Mouse (Mus musculus) stomach, embryonic 16.5 days (tissue): ENCODE data around the gene Dnah7c. TPM values are rescaled to one million over a fixed set of nuclear protein-coding genes. Genes with fewer than 3 reads are reported as not detected.
"Not testable (repeated sequence)": the region's sequence is repeated elsewhere in the genome, so short reads cannot be mapped to it uniquely, and the experiment has no call there.

ENCODE experiments used
- ATAC-seq: fragments of 200-750 bp; cut with Nextera tagmentation; 2 replicates; pipeline ENCODE4 v1.8.0; 2017; ENCODE audit warnings: moderate number of reproducible peaks, moderate TSS enrichment; ENCODE audit not compliant: insufficient read depth, low FRiP score
- H3K27ac ChIP-seq: fragments of 300-500 bp; sonication (generic); 2 replicates; pipeline ENCODE4 v1.5.1; 2014; ENCODE audit warnings: low read length
- H3K27me3 ChIP-seq: fragments of 300-500 bp; sonication (generic); 2 replicates; pipeline ENCODE4 v1.6.1; 2014; ENCODE audit warnings: low read length, control low read depth, mixed read lengths; ENCODE audit not compliant: control insufficient read depth, insufficient read depth
- H3K36me3 ChIP-seq: fragments of 300-500 bp; sonication (generic); 2 replicates; pipeline ENCODE4 v1.6.1; 2014; ENCODE audit warnings: low read length; ENCODE audit not compliant: control insufficient read depth, insufficient read depth
- H3K4me1 ChIP-seq: fragments of 300-500 bp; sonication (generic); 2 replicates; pipeline ENCODE4 v1.6.1; 2014; ENCODE audit warnings: low read length, control low read depth, mixed read lengths; ENCODE audit not compliant: control insufficient read depth, insufficient read depth
- H3K4me2 ChIP-seq: fragments of 300-500 bp; sonication (generic); 2 replicates; pipeline ENCODE4 v1.6.1; 2014; ENCODE audit warnings: low read depth, low read length, mixed read lengths
- H3K4me3 ChIP-seq: fragments of 300-500 bp; sonication (generic); replicated peaks from 2 replicates; pipeline ENCODE4 v1.5.1; 2014; ENCODE audit warnings: mild to moderate bottlenecking, low read length
- H3K9ac ChIP-seq: fragments of 300-500 bp; sonication (generic); 2 replicates; pipeline ENCODE4 v1.6.1; 2014; ENCODE audit warnings: low read length
- H3K9me3 ChIP-seq: fragments of 300-500 bp; sonication (generic); replicated peaks from 2 replicates; pipeline ENCODE4 v1.6.1; 2016; ENCODE audit warnings: low read length, control low read depth; ENCODE audit not compliant: control insufficient read depth
- WGBS: fragments of 180-500 bp; shearing (Covaris S2); extraction: QIAGEN DNeasy Blood & Tissue Kit; methylation state at CpG from one replicate; pipeline ENCODE4 v1.1.7; 2014; 5-methylcytosine and 5-hydroxymethylcytosine counted together
- polyA plus RNA-seq: library from polyadenylated mRNA; unstranded; fragments of >200 nt; fragmentation: Nextera tagmentation; extraction: Ambion mirVana; gene quantifications from 2 replicates; pipeline ENCODE4 v1.2.1, GENCODE M21; 2015

Gene Dnah7c
- polyA plus RNA-seq, 1 experiment from 2014 or later, result 0.06 TPM

- Histone ChIP-seq H3K36me3 (no peaks in the 10 kb centered on the region), H3K27ac (no peak overlapping the region), H3K4me2 (no peak overlapping the region), H3K4me3 (no peak overlapping the region), H3K9ac (no peak overlapping the region), H3K27me3 (no peaks in the 10 kb centered on the region), H3K9me3 (no peaks in the 10 kb centered on the region), H3K4me1 (no peaks in the 10 kb centered on the region)
- ATAC-seq, result no peak
Measured at GRCm38 (mm10) chr1:46521032-46521431, 95.6 kb downstream of the Dnah7c start.

GRCm38 (mm10) chr1:46526537-46526936 lies 101.1 kb downstream of the Dnah7c start:
- H3K36me3 ChIP-seq, H3K9ac ChIP-seq, H3K4me3 ChIP-seq, H3K27ac ChIP-seq, ATAC-seq, H3K4me1 ChIP-seq, H3K4me2 ChIP-seq, H3K27me3 ChIP-seq, H3K9me3 ChIP-seq: not testable (repeated sequence)
- WGBS, result 46% methylated on average over 3 of the region's 3 CpGs

- WGBS, result 54% methylated on average over 2 of the region's 2 CpGs
- Histone ChIP-seq H3K27ac (no peak overlapping the region), H3K4me1 (no peaks in the 10 kb centered on the region), H3K4me2 (no peak overlapping the region), H3K27me3 (no peaks in the 10 kb centered on the region), H3K4me3 (no peak overlapping the region), H3K9me3 (no peaks in the 10 kb centered on the region), H3K36me3 (no peaks in the 10 kb centered on the region), H3K9ac (no peak overlapping the region)
- no peak for ATAC-seq
Measured at GRCm38 (mm10) chr1:46544812-46545421, 119.5 kb downstream of the Dnah7c start.

GRCm38 (mm10) chr1:46580385-46580784 lies 155.0 kb downstream of the Dnah7c start:
- Histone ChIP-seq H3K9me3 (no peaks in the 10 kb centered on the region), H3K4me1 (no peaks in the 10 kb centered on the region), H3K4me2 (no peak overlapping the region), H3K36me3 (no peaks in the 10 kb centered on the region), H3K27ac (no peak overlapping the region), H3K9ac (no peak overlapping the region), H3K4me3 (no peak overlapping the region), H3K27me3 (no peaks in the 10 kb centered on the region)
- ATAC-seq, result no peak
- WGBS, result 28% methylated on average over 3 of the region's 3 CpGs

- not testable (repeated sequence) for H3K36me3 ChIP-seq, H3K4me2 ChIP-seq, H3K27ac ChIP-seq, H3K4me3 ChIP-seq, H3K9ac ChIP-seq, H3K9me3 ChIP-seq, ATAC-seq, H3K27me3 ChIP-seq, H3K4me1 ChIP-seq
- 77% methylated on average over 1 of the region's 1 CpGs for WGBS
Measured at GRCm38 (mm10) chr1:46593826-46594225, 168.4 kb downstream of the Dnah7c start.

- not testable (repeated sequence) for ATAC-seq, H3K27ac ChIP-seq, H3K4me3 ChIP-seq, H3K36me3 ChIP-seq, H3K4me1 ChIP-seq, H3K4me2 ChIP-seq, H3K9ac ChIP-seq, H3K27me3 ChIP-seq, H3K9me3 ChIP-seq
- WGBS, result no CpG with 5 or more reads among the region's 1 CpGs
Measured at GRCm38 (mm10) chr1:46596343-46596742, 171.0 kb downstream of the Dnah7c start.

- Histone ChIP-seq H3K27ac (no peak overlapping the region), H3K4me3 (no peak overlapping the region), H3K9me3 (no peaks in the 10 kb centered on the region), H3K9ac (no peak overlapping the region), H3K4me2 (no peak overlapping the region), H3K27me3 (no peaks in the 10 kb centered on the region), H3K4me1 (no peaks in the 10 kb centered on the region), H3K36me3 (no peaks in the 10 kb centered on the region)
- no peak for ATAC-seq
- WGBS, result 75% methylated on average over 1 of the region's 1 CpGs
Measured at GRCm38 (mm10) chr1:46620331-46620730, 194.9 kb downstream of the Dnah7c start.

GRCm38 (mm10) chr1:46625914-46626313 lies 200.5 kb downstream of the Dnah7c start:
- not testable (repeated sequence) for H3K27ac ChIP-seq, H3K9ac ChIP-seq, H3K9me3 ChIP-seq, H3K36me3 ChIP-seq, H3K4me2 ChIP-seq, H3K27me3 ChIP-seq, H3K4me1 ChIP-seq, ATAC-seq, H3K4me3 ChIP-seq
- WGBS, result 96% methylated on average over 6 of the region's 6 CpGs

GRCm38 (mm10) chr1:46649821-46650220 lies 224.4 kb downstream of the Dnah7c start:
- not testable (repeated sequence) for ATAC-seq
- WGBS, result 81% methylated on average over 4 of the region's 4 CpGs

GRCm38 (mm10) chr1:46652721-46653120 lies 227.3 kb downstream of the Dnah7c start:
- not testable (repeated sequence) for ATAC-seq, H3K27me3 ChIP-seq, H3K4me1 ChIP-seq, H3K4me3 ChIP-seq, H3K4me2 ChIP-seq, H3K36me3 ChIP-seq, H3K9me3 ChIP-seq, H3K27ac ChIP-seq, H3K9ac ChIP-seq
- WGBS, result 59% methylated on average over 2 of the region's 2 CpGs

More at GRCm38 (mm10) chr1:46649821-46650220, 224.4 kb downstream of the Dnah7c start:
- not testable (repeated sequence) for H3K36me3 ChIP-seq, H3K9ac ChIP-seq, H3K4me1 ChIP-seq, H3K4me2 ChIP-seq, H3K27me3 ChIP-seq, H3K4me3 ChIP-seq, H3K9me3 ChIP-seq, H3K27ac ChIP-seq
